Mouse (Mus musculus): ENCODE results near the gene Pip4k2a.

DNA sequence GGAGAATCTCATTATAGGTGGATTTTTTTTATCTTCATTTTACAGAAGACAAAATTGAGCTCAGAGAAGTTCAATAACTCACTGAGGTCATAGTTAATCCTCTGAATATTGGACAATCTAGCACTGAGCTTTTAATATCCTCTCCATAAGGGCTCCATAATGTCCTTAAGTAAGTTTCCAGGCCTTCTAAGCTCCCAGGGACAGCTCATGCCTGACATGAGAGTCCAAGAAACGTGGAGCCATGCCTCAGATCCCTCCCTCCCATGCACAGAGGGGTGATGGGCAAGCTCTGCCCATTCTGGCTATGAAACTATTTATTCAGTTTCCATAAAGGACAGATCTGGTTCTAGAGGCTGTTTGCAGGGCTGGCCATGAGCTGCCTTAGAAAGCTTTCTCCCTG is 52.5 kb downstream of the Pip4k2a start:
- TF ChIP-seq CTCF (IDR thresholded peaks at IDR 0.05; ENCODE audit: low read depth) (no peak), EP300 (IDR thresholded peaks at IDR 0.05; ENCODE audit: low read depth) (no peak)

All from liver, embryonic 14.5 days (tissue).